Mouse (Mus musculus) thymus, adult 2 months (tissue): ENCODE results near the gene Pno1.

ENCODE experiments used
- CTCF ChIP-seq: fragments of 200-500 bp; IDR thresholded peaks from 2 replicates; pipeline ENCODE4 v1.5.1; 2012; ENCODE audit warnings: mild to moderate bottlenecking, control low read depth, low read length, moderate library complexity, borderline replicate concordance; ENCODE audit not compliant: control insufficient read depth, poor library complexity, insufficient read depth; ENCODE audit errors: extremely low read depth
- POLR2A ChIP-seq: fragments of 200-500 bp; IDR thresholded peaks from 2 replicates; pipeline ENCODE4 v1.6.1; 2012; ENCODE audit warnings: mild to moderate bottlenecking, low read length, control low read depth, moderate library complexity; ENCODE audit not compliant: control insufficient read depth, poor library complexity, insufficient read depth; ENCODE audit errors: extremely low read depth

DNA sequence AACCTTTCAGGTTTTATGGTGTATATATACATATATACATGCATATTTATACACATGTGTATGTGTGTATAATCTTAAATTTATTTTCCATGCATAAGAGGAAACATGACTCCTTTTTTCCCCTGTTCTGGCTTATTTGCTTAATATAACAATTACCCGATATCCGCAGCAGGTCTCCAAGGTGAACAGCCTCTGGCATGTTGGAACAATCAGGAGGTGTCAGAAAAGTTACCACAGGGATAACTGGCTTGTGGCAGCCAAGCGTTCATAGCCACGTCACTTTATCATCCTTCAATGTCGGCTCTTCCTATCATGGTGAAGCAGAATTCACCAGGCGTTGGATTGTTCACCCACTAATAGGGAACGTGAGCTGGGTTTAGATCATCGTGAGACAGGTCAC is 9.8 kb upstream of the Pno1 start:
- TF ChIP-seq POLR2A (no peak), CTCF (no peak)
